In genomic region chr2:126673317-126674242, GRCm38 (mm10) we compare ENCODE assay signal across 8 mouse cellular contexts. TPM values are rescaled to one million over a fixed set of nuclear protein-coding genes. Genes with fewer than 3 reads are reported as not detected.
A peak's percentile ranks its signal among the peaks of the same experiment; 100 is the strongest.
DNase-seq lines count a peak whose midpoint lies in the region; ATAC-seq and TF ChIP-seq lines count a peak whose summit lies in the region.

No protein-coding gene starts in this region.

- peaks cover 18% of the 10 kb centered on the region for H3K4me1 ChIP-seq in liver, adult 2 months (ENCODE audit: control insufficient read depth, insufficient read depth, low read length)
- H3K4me1 ChIP-seq in bone marrow, adult 2 months (ENCODE audit: control insufficient read depth, insufficient read depth, low read length): no peaks in the 10 kb centered on the region; the same call in 1 of the 2 replicates
- H3K4me1 ChIP-seq in hindbrain, embryonic 12.5 days: peaks cover 27% of the 10 kb centered on the region
- peaks cover 47% of the 10 kb centered on the region for H3K4me1 ChIP-seq in midbrain, embryonic 13.5 days (replicated peaks)

- H3K4me3 ChIP-seq in liver, adult 2 months (ENCODE audit: insufficient read depth, low read depth, low read length): peak overlapping the region; percentile 90
- H3K4me3 ChIP-seq in bone marrow, adult 2 months (replicated peaks; ENCODE audit: control insufficient read depth, low read depth, low read length): peak overlapping the region; percentile 56
- H3K4me3 ChIP-seq in hindbrain, embryonic 12.5 days: peak overlapping the region; percentile 97
- H3K4me3 ChIP-seq in midbrain, embryonic 13.5 days (replicated peaks): peak overlapping the region; percentile 89

- no peak for ATAC-seq in hindbrain, embryonic 12.5 days (ENCODE audit: low FRiP score)
- no peak for ATAC-seq in midbrain, embryonic 13.5 days

- WGBS in liver, adult 2 months: 38% methylated on average over 13 of the region's 13 CpGs
- 3% methylated on average over 13 of the region's 13 CpGs for WGBS in bone marrow, adult 2 months
- 74% methylated on average over 13 of the region's 13 CpGs for WGBS in hindbrain, embryonic 12.5 days
- 71% methylated on average over 13 of the region's 13 CpGs for WGBS in midbrain, embryonic 13.5 days

- peak overlapping the region; percentile 61 for H3K4me2 ChIP-seq in hindbrain, embryonic 12.5 days (replicated peaks)
- H3K4me2 ChIP-seq in midbrain, embryonic 13.5 days (replicated peaks): peak overlapping the region; percentile 86

- no peak for TF ChIP-seq CTCF in liver, adult 2 months (IDR thresholded peaks at IDR 0.05; ENCODE audit: low read depth, low read length)
- TF ChIP-seq CTCF in bone marrow, adult 2 months (IDR thresholded peaks at IDR 0.05; ENCODE audit: control insufficient read depth, insufficient read depth, low read length): no peak

- TF ChIP-seq POLR2A in liver, adult 2 months (IDR thresholded peaks at IDR 0.05; ENCODE audit: extremely low read depth, insufficient read depth, low read length): no peak
- no peak for TF ChIP-seq POLR2A in bone marrow, adult 2 months (IDR thresholded peaks at IDR 0.05; ENCODE audit: borderline replicate concordance, control insufficient read depth, low read depth, low read length)

- H3K27me3 ChIP-seq in liver, adult 2 months (ENCODE audit: control insufficient read depth, insufficient read depth, low read length): no peaks in the 10 kb centered on the region
- H3K27me3 ChIP-seq in hindbrain, embryonic 12.5 days: no peaks in the 10 kb centered on the region
- H3K27me3 ChIP-seq in midbrain, embryonic 13.5 days: no peaks in the 10 kb centered on the region

- peaks cover 21% of the 10 kb centered on the region; the same call in 1 of the 2 replicates for H3K79me2 ChIP-seq in liver, adult 2 months (ENCODE audit: control insufficient read depth, insufficient read depth, low read length)

- H3K27ac ChIP-seq in liver, adult 2 months (replicated peaks; ENCODE audit: insufficient read depth, low read depth, low read length): peak overlapping the region; percentile 99; the same call in 1 of the 2 replicates
- H3K27ac ChIP-seq in bone marrow, adult 2 months (ENCODE audit: control insufficient read depth, insufficient read depth, low read depth, low read length, poor library complexity): peak overlapping the region; percentile 77; the same call in 1 of the 2 replicates
- peak overlapping the region; percentile 100; the same call in 1 of the 2 replicates for H3K27ac ChIP-seq in hindbrain, embryonic 12.5 days
- H3K27ac ChIP-seq in midbrain, embryonic 13.5 days: 0 out of 2 replicates have a peak overlapping the region, but pooled peaks have one; percentile 100

- H3K9ac ChIP-seq in liver, adult 2 months (ENCODE audit: low read depth, low read length): peak overlapping the region; percentile 92
- peak overlapping the region; percentile 98 for H3K9ac ChIP-seq in hindbrain, embryonic 12.5 days
- peak overlapping the region; percentile 97 for H3K9ac ChIP-seq in midbrain, embryonic 13.5 days (replicated peaks)

- DNase-seq in liver, adult 2 months (ENCODE audit: extremely low read depth, low read depth, low spot score): peak; percentile 39
- DNase-seq in liver: no peak
- DNase-seq in cerebellum, adult 11-12 months: no peak
- DNase-seq in retina, embryonic 14.5 days (ENCODE audit: low spot score): no peak
- DNase-seq in right cerebral cortex, adult 18-20 months: no peak

- no peaks in the 10 kb centered on the region for H3K36me3 ChIP-seq in liver, adult 2 months (ENCODE audit: control insufficient read depth, insufficient read depth, low read length)
- H3K36me3 ChIP-seq in hindbrain, embryonic 12.5 days: no peaks in the 10 kb centered on the region
- 0 out of 2 replicates have a peak, but pooled peaks cover 3% of the 10 kb centered on the region for H3K36me3 ChIP-seq in midbrain, embryonic 13.5 days

- no peaks in the 10 kb centered on the region for H3K9me3 ChIP-seq in hindbrain, embryonic 12.5 days (replicated peaks)
- no peaks in the 10 kb centered on the region for H3K9me3 ChIP-seq in midbrain, embryonic 13.5 days

RNA-seq across cellular contexts. Expression of gene Gabpb1, which starts 2.6 kb away (rescaled TPM):
- 4.8 and 5.5 TPM in 2 replicates for total RNA-seq in liver, adult 2 months (2014; rRNA removed)
- 4.5 and 5.5 TPM in 2 replicates for polyA plus RNA-seq in liver, adult 2 months (2012; rRNA removed)
- polyA plus RNA-seq in bone marrow, adult 2 months (2011; ENCODE audit: insufficient read depth, insufficient read length, low replicate concordance, missing spikeins): 13.9 and 17.8 TPM in 2 replicates
- polyA plus RNA-seq in hindbrain, embryonic 12.5 days (2016; fragmentation: Nextera tagmentation; extraction: Ambion mirVana): 65.3 and 71.2 TPM in 2 replicates
- polyA plus RNA-seq in midbrain, embryonic 13.5 days (2015; fragmentation: Nextera tagmentation; extraction: Ambion mirVana): 60.7 and 62.1 TPM in 2 replicates

RNA-seq across cellular contexts. Expression of gene Usp8, which starts 33.5 kb away (rescaled TPM):
- 23.4 and 26.1 TPM in 2 replicates for total RNA-seq in liver, adult 2 months (2014; rRNA removed)
- 12.2 and 12.5 TPM in 2 replicates for polyA plus RNA-seq in liver, adult 2 months (2012; rRNA removed)
- polyA plus RNA-seq in bone marrow, adult 2 months (2011; ENCODE audit: insufficient read depth, insufficient read length, low replicate concordance, missing spikeins): 12.5 and 16.7 TPM in 2 replicates
- polyA plus RNA-seq in hindbrain, embryonic 12.5 days (2016; fragmentation: Nextera tagmentation; extraction: Ambion mirVana): 40.0 and 44.6 TPM in 2 replicates
- polyA plus RNA-seq in midbrain, embryonic 13.5 days (2015; fragmentation: Nextera tagmentation; extraction: Ambion mirVana): 28.6 and 28.7 TPM in 2 replicates

RNA-seq across cellular contexts. Expression of gene Hdc, which starts 54.5 kb away (rescaled TPM):
- total RNA-seq in liver, adult 2 months (2014; rRNA removed): 1.1 and 1.8 TPM in 2 replicates
- polyA plus RNA-seq in liver, adult 2 months (2012; rRNA removed): 0.97 and 1.7 TPM in 2 replicates
- polyA plus RNA-seq in bone marrow, adult 2 months (2011; ENCODE audit: insufficient read depth, insufficient read length, low replicate concordance, missing spikeins): 14.8 and 39.7 TPM in 2 replicates
- polyA plus RNA-seq in hindbrain, embryonic 12.5 days (2016; fragmentation: Nextera tagmentation; extraction: Ambion mirVana): 2.1 and 2.5 TPM in 2 replicates
- polyA plus RNA-seq in midbrain, embryonic 13.5 days (2015; fragmentation: Nextera tagmentation; extraction: Ambion mirVana): 0.58 and 0.97 TPM in 2 replicates
